Mouse (Mus musculus) c-Kit-positive CD71-positive TER-119-negative erythroid progenitor cells, embryonic 14.5 days (primary cell): ENCODE data around the gene Aknad1.

Source experiments
- DNase-seq: peaks from one replicate; pipeline ENCODE4 v3.0.0-alpha.2; 2013; ENCODE audit warnings: low read depth

Aknad1 gene

DNA sequence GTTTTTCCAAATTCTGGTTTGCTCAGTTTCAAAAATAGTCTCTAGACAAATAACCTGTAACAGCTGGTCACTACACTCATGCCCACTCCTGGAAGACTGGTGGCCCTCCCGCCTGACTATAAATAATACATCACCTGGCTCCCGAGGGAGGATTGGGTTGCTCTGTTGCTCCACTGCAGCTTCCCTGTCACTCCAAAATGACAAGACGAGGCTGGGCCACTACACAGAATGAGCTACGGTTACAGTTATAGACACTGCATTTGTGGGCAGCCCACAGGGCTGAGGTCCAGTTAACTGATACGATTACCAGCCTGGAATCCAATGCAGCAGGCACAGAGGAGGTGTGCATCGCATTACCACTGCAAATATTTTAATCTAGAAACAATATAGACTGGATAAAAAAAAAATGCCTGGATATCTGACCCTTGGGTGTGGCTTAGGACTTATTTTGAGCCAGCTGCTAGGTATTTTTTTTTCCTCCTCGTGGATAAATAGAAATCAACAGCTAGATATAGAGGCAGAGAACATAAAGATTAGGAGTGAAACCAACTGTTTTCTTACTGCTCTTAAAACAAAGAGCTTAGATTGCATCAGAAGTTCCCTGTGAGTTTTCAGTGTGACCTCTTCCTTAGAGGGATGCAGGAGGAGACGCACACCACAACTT is at the start of gene Aknad1:
TSS of gene Aknad1 (plus strand) at position 614 of the 664 bp plus-strand sequence.
- no peak for DNase-seq

DNA sequence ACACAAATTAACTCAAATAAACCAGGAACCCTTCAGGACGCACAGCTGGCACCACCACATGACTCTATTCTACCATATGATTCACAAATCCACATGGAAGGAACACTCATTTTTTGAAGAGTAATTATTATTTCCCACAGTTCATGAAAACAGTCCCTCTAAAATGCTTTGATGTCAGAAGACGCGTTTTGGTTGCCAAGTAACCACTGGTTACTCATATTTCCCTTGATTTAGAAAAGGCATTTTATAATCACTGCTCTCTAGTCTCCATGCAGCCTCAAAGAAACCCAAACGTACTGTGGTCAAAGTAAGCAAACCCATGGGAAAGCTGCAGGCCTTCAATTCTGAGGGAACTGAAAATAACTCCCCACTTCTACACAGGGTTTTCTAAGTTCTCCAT is 49.5 kb upstream of the Aknad1 start:
- DNase-seq: no peak

DNA sequence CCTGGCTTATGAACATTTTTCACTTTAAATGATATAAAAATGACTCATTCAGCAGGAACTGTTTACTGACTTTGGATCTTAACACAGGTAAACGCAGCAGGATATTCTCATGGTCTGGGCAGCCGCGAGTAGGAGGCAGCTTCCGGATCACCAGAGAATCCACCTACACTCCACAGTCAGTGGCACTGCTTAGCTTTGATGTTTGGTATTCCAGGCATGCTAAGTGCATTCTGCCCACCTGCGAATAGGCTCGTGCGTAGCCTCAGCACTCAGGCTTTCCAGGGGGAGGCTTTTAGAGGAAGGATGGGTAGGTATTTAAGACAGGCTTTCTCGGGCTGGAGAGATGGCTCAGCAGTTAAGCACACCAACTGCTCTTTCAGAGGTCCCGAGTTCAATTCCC is 45.1 kb upstream of the Aknad1 start:
- no peak for DNase-seq

DNA sequence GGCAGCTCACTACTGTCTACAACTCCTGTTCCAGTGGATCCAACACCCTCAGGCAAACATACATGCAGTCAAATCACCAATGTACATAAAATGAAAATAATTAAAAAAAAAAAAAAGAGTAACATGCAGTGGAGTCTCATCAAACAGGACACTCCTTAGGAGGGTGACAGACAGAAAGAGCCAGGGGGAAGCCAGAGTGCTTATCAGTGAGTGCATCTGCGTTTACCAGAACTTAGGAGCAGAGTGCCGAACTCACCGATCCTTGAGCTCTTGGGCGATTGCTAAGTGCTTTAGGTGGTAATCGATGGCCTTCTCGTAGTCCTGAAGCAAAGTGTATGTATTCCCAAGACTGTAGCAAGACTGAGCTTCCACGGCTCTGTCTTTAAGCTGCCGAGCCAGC is 40.8 kb upstream of the Aknad1 start:
- DNase-seq: no peak

DNA sequence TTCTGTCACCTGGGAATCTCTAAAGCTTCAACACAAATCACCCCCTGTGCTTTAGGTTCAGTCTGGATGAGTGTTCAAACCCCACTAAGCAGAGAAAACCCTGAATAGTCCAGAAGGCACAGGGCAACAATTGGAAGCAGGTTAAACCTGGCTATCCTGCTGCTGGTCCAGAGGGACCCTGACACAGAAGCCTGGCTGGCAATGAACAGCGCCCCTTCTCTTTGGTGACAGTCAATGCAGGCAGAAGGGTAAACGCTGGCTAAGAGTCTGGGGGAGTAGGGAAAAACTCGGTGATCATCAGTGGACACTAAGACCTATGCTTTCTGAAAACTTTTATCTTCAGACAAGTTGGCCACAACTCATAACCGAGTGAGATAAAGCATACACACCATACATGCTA is 39.7 kb upstream of the Aknad1 start:
- no peak for DNase-seq

DNA sequence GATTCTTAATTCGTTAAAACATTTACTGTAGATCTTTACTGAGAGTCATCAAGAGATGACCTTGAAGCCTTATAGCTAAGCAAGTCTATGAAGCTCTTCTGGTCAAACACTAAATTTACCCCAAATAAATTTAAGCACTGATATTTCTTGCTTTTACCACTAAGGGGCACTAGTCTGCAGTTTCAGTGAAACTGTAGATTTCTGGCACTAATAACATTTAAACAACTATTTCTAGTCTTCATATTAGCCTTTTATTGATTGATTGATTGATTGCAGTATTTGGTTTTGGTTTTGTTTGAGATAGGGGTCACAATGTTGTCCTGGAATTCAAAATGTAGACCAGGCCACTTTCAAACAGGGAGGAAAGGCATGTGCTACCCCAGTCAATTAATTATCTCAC is 38.2 kb upstream of the Aknad1 start:
- no peak for DNase-seq

DNA sequence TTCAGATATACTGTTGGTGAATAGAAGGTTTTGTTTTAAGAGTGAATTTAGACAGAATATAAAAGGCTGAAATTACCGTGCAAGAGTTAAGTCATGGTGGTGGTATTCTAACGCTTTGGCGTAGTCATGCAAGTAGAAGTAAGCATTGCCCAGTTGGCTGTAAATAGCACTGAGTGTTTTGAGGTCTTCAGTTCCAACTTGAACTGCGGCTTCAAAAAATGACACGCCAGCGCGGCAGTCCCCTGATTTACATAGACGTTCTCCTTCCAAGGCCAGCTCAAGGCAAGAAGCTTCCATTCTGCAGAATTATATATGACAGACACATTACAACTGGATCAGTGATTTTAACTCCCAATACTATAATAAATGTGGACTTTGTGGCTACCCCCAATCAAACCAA is 36.7 kb upstream of the Aknad1 start:
- DNase-seq: no peak

DNA sequence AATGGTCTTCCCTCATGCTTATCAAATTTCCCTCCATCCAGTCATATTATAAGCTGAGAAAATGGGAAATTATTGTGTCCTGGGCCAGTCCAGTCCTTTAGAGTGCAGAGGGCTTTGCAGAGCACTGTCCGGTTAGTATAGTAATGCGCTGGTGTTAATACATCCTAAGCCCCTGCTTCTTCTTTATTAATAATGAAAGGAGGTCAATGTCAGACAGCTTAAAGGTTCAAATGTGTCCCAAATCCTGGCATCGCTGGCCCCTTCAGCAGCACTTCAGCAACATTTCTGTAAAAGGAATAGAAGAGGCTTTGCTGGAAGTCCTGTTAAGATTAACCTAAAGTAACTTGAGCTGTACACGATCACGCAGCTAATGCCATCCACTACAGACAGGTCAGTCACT is 28.2 kb upstream of the Aknad1 start:
- DNase-seq: no peak

DNA sequence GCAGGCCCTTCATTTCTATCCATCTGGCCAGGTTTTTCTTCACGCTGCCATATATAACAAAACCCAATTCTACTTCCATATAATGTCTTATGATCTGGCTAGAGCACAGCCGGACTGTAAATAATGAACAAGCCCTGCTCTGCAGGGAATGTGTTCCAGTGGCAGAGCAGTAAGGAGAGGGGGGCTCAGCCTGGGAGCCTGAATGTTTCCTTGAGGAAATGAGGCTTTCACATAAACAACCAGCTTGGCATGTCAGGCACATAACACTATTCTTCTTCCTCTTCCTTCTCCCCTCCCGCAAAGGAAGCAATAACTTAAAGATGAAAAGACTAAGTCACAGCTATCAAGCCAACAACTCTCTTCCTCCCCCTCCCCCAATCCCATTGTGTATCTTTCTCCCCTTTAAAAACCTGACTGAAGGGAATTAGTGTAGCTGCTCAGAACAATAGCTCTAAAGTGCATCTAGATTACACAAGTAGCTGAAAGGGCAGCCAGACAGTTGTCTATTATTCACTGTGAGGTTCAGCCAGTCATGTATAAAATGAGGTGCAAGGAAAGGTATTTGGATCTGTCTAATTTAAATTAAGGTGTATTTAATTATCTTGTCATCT is 26.3 kb upstream of the Aknad1 start:
- DNase-seq: no peak

DNA sequence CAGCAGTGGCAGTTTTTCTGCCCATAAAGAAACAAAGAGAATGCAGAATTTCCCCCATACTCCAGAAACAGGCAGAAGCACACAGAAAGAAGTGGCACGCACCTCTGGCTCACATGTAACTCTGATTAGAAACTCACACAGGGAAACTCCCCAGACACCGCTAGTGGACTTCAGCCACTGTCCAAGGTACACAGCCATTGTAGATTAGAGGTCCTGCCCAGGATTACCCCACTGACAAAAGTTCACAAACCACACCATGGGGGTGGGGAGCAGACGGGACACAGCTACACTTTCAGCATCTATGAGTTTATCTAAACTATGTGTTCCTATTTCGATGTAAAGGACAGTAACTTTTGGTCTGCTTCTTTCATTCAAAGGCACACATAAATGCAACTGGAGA is 24.6 kb upstream of the Aknad1 start:
- no peak for DNase-seq

DNA sequence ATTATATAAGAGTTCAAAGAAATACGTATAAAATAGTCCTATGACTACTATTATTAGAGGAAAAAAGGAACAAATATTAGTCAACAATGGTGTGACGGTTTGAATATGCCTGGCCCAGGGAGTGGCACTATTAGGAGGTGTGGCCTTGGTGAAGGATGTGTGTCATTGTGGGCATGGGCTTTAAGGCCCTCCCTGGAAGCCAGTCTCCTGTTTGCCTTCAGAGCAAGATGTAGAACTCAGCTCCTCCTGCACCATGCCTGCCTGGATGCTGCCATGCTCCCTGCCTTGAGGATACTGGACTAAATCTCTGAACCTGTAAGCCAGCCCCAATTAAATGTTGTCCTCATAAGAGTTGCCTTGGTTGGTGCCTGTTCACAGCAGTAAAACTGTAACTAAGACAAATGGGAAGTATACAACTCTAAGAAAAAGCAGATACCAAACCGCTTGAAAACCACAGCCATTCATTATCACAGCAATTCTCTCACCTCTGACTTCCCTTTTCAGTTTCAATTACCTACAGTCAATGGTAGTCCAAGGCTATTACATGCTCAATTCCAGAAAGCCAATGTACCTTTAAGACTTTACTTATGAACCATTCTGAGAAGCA is 21.5 kb upstream of the Aknad1 start:
- peak; percentile 31 for DNase-seq

DNA sequence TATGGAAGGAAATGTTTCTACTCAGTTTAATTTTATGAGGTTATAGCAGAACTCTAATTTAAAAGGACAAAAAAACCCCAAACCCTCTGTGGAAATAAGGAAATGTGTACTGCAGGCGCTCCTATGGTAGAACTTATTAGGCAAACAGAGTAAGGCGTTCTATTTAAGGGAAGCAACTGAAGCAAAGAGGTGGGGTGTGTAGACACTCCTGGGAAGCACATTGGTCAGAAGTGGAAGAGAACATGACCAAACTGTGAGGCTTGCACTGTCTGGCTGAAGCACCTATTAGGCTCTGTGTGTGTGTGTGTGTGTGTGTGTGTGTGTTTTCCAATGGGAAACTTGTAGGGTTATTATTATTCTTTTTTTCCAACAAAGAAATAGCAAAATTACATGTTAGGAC is 20.1 kb upstream of the Aknad1 start:
- DNase-seq: no peak

DNA sequence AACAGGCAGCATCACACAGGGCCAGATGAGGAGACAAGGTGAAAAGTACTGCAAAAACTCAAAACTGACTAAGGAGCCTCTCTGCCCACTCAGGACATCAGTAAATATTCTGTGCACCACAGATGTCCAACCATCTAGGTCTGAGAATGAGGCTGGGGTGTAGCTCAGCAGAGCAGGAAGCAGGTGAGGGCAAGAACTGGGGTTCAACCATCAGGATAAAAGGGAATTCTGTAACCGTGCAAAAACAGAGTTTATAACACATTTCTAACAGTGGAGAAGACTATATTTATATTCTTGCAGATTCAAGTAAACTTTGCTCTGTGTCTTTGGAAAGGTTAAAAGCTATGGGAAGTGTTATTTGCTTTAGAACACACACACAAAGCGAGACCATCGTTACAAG is 19.7 kb upstream of the Aknad1 start:
- DNase-seq: no peak

DNA sequence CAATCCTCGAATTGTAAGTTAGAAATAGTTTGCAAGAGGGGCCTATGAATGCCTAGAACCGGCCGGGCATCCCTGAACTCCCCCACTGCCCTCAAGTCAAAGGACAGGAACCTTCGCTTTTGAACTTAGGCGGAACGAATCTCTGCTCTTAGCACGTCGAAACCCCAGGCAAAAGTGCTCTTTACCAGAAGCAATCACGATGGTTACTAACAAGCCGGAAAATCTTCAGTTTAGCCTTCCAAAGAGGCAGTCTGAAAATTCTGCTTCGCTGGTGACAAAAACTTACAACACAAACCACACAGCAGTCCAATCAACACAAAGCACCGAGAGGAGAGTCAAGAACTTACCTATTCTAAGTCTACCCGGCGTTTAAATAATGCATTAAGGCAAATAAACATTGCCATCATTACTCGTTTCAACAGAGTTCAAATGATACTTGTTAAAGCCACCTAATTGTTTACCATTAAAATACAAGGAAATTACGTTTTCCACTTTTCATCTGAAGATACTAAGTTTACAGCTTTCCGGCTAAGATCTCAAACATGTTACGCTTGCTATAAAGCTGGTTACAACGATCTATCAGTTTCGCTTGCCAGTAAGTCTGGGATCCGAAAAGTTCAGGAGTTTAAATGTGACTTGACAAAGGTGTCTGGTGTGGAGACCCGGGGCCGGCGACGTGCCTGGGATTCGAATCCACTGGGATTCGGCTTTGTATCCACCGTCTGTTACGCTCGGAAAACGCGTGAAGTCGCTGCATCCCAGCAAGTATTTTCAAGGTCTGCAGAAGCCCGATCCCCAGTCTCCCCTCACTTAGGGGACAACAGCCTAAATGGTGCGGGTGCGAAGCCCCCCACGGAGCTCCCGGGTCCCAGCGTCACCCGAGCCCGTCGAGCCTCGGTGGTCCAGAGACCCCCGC is 18.1 kb upstream of the Aknad1 start:
- DNase-seq: peak; percentile 33

DNA sequence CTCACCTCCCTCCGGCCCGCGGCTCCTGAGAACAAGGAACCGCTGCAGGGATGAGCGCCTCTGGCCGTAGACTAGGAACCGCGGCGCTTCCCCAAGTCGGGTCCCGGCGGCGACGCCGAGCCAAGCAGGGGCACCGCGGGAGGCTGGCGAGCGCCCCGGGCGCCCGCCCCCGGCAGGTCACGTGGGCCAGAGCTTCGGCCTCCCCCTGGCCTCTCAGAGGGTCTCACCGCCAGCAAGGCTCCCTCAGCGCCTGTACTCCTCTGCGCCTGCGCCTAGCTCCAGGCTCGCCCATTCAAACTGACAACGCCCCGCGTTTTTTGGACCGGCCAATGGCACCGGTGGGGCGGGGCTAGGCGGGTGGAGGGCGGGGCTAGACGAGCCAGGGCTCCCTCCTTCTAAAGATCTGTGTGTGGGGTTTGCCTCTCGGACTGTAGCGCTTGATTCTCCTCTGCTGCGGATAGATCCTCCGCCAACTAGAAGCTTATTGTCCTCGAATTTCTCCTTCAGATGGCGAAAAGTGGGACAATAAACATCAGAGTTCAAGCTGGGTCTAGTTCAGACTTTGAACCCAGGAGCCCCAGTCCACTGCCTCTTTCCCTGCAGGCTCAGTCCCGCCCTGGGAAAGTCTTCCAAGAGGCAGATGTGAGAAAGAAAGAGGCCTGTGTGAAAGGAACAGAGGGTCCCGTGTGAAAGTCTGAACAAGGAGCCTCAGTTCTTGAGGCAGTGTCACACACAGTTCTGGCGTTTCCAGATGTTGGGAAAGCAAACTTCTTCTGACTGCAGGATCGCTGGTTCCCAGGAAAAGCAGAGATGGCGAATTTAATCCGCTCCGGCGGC is 17.2 kb upstream of the Aknad1 start, which contains the start of gene Gpsm2:
TSS of gene Gpsm2 (minus strand) at position 274 of the 837 bp plus-strand sequence.
- DNase-seq: peak; percentile 93

DNA sequence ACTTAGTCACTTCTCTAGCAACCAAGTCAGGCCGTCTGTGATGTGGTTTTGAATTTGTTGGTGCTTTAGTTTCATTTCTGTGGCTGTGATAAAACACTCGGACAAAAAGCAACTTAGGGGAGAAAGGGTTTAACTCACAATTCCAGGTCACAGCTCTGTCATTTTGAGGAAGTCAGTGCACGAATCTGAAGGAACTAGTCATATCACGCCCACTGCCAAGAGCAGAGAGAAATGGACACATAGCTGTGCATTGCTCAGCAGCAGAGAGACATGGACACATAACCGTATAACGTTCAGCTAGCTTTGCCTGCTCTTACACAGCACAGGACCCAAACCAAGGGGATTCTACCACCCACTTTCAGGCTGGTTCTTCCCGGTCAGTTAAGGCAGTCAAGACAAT is 13.0 kb upstream of the Aknad1 start:
- DNase-seq: no peak

DNA sequence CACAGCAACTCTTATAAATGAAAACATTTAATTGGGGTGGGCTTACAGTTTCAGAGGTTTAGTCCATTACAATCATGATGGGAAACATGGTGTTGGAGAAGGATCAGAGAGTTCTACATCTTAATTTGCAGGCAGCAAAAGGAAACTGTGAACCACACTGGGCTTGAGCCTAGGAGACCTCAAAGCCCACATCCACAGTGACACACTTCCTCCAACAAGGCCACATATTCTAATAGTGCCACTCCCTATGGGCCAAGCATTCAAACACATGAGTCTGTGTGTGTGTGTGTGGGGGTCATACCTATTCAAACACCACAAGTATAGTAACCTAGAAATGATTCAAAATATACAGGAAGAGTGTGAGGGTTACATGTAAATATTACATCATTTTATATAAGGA is 12.1 kb upstream of the Aknad1 start:
- no peak for DNase-seq

DNA sequence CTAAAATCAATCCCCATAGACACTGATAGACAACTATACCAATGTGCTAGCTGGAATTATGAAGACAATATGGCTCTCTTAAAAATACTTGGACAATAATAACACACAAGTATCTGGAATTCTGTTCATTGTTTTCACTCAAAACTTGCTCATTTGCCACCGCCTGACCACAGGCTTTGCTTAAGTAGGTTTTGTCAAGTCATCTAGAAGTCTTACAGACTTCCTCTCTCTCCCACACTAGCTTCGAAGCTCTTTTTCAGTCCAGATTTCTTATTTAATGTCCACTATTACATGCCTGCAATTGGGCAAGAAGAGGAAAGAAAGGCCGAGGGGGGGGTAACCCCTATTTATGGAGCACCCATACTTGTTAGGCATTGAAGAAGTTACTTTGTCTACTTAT is 11.7 kb upstream of the Aknad1 start:
- no peak for DNase-seq

DNA sequence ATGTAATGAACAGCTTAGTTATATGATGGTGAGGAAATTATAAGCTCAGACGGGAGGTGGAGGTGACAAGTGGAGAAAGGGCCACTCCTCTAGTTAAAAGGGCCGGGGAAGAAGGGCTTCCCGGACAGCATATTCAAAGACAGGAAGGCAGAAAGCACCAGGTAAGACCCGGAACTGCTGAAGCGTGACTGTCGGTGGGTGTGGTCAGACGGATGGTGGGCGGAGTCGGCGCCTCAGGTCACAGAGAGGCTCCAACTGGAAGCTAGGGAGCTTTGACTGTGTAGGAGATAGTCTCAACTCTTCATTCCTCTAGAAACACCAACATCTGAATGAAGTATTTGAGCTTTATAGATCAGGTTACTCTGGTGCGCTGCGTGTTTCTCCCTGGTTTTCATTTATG is 9.1 kb upstream of the Aknad1 start:
- no peak for DNase-seq

DNA sequence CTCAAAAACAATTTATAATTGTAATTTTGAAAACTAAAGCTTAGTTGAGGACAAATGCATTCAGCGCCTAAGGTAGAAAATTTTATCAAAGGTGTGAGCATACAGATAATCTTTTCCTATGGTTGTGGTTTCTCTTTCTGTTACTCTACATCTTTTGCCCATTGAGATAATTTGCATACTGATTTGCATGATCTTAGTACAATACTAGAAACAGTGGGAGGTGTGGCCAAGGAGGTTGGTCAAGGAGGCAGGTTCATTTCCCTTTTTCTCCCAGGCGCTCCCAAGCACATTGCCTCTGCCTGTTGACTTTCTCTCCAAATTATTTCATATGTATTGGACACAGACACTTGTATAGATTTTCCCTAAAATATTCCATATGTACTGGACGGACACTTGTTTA is 1.7 kb upstream of the Aknad1 start:
- no peak for DNase-seq

DNA sequence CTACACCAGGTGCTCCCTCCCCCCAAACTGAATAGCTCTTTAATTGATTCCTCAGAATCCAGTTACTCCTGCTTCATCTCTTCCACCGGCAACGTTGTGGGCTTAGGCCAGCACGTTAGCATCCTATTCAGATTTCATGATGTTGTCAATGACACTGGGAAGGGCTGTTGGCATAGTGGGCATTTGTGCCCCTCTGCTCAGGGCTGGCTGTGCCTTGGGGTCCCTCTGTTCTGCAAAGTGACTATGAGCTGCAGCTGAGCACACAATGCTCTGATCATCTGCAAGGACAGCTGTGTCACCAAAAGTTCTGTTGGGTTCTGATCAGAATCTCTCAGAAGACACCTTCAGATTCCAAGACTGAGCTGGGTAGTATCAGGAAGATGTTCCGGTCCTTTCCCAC is 4.6 kb downstream of the Aknad1 start:
- no peak for DNase-seq

DNA sequence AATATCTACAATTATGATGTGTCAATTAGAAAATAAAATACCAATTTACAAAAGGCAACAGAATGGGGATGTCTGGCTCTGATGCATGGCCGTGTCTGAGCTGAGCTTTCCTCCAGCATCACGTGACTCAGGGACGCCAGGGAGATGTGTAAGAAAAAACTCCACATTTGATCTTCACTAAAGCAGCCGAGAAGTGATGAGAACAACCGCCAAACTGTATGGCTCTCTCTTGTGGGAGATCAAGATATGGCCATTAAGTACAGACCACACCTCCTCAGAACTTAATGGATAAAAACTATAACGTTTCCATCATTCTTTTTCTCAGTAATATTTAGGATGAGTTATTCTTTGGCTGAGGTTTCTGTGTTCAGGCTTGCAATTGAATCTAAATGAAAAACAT is 11.6 kb downstream of the Aknad1 start:
- DNase-seq: peak; percentile 65
